28 mouse cellular contexts compared by ENCODE assay signal in the genomic region with DNA sequence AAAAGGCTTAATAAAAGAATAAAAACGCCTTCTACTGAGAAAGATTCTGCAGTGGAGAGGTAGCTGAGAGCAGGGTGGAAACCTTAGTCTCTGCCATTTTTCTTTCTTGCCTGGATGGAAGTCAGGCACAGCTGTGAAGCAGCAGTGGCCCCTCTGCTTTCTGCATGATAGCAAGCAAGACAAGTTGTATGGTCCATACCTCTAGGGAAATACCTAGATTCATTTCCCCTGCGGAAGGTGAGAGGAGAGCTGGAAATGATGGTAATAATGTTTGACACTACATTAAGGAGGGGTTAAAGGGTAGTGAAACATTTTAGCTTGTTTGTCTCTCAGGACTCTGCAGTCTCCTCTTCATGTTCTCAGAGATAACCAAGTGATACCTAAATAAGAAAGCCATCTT.
"Had no signal": no experiment of that assay in that cellular context is flagged by ENCODE, and none has a peak within 500 bp of the region (broad histone marks: within the 10 kb centered on the region; RNA-seq: fewer than 3 reads in every experiment).

No protein-coding gene starts in this region.

- DNase-seq: cerebellum, adult 18-20 months; cerebellum, adult 2 months; cerebellum, adult 8-10 months; cerebellum, adult 9-10 months; cerebellum, adult 9-11 months; cerebellum, postnatal 10 days; cerebellum, postnatal 14 days; cerebellum, postnatal 25 days; cerebellum, postnatal 36 days; embryo, embryonic 11 days; forebrain, postnatal 0 days; gastrocnemius, adult 2 months; gastrocnemius, postnatal 10 days; gastrocnemius, postnatal 14 days; gastrocnemius, postnatal 25 days; gastrocnemius, postnatal 36 days; heart, adult 11 months had no signal

- H3K9me3 ChIP-seq: embryonic facial prominence, embryonic 10.5 days; embryonic facial prominence, embryonic 12.5 days; embryonic facial prominence, embryonic 13.5 days; embryonic facial prominence, embryonic 15.5 days; forebrain, embryonic 10.5 days; forebrain, embryonic 12.5 days; forebrain, embryonic 13.5 days; forebrain, embryonic 15.5 days had no signal

- H3K4me1 ChIP-seq: embryonic facial prominence, embryonic 10.5 days; embryonic facial prominence, embryonic 12.5 days; embryonic facial prominence, embryonic 13.5 days; embryonic facial prominence, embryonic 15.5 days; forebrain, embryonic 10.5 days had no signal

- ATAC-seq: forebrain, embryonic 13.5 days; forebrain, embryonic 14.5 days; forebrain, embryonic 15.5 days; forebrain, embryonic 16.5 days; forebrain, postnatal 0 days had no signal

- H3K36me3 ChIP-seq: embryonic facial prominence, embryonic 10.5 days; embryonic facial prominence, embryonic 12.5 days; embryonic facial prominence, embryonic 13.5 days; embryonic facial prominence, embryonic 15.5 days; forebrain, embryonic 10.5 days; forebrain, embryonic 12.5 days; forebrain, embryonic 15.5 days had no signal

- H3K4me2 ChIP-seq: embryonic facial prominence, embryonic 12.5 days; embryonic facial prominence, embryonic 13.5 days; embryonic facial prominence, embryonic 15.5 days; forebrain, embryonic 12.5 days; forebrain, embryonic 13.5 days; forebrain, embryonic 15.5 days had no signal

- H3K27me3 ChIP-seq: embryonic facial prominence, embryonic 12.5 days; embryonic facial prominence, embryonic 13.5 days; forebrain, embryonic 12.5 days; forebrain, embryonic 13.5 days; forebrain, embryonic 15.5 days had no signal

- H3K27ac ChIP-seq: embryonic facial prominence, embryonic 10.5 days; embryonic facial prominence, embryonic 12.5 days; embryonic facial prominence, embryonic 13.5 days; embryonic facial prominence, embryonic 15.5 days; forebrain, embryonic 10.5 days; forebrain, embryonic 12.5 days; forebrain, embryonic 13.5 days; forebrain, embryonic 15.5 days; gastrocnemius, adult 2 months had no signal

- H3K9ac ChIP-seq: embryonic facial prominence, embryonic 12.5 days; embryonic facial prominence, embryonic 13.5 days; embryonic facial prominence, embryonic 15.5 days; forebrain, embryonic 12.5 days; forebrain, embryonic 13.5 days; forebrain, embryonic 15.5 days; forebrain, postnatal 0 days had no signal

- H3K4me3 ChIP-seq: embryonic facial prominence, embryonic 10.5 days; embryonic facial prominence, embryonic 12.5 days; embryonic facial prominence, embryonic 13.5 days; embryonic facial prominence, embryonic 15.5 days; erythroblast, embryonic 14.5 days; forebrain, embryonic 10.5 days; forebrain, embryonic 12.5 days; forebrain, embryonic 13.5 days; forebrain, embryonic 15.5 days; gastrocnemius, adult 2 months had no signal
